Mouse (Mus musculus): ENCODE results near the gene Scamp3. TPM values are rescaled to one million over a fixed set of nuclear protein-coding genes. Genes with fewer than 3 reads are reported as not detected.
A peak's percentile ranks its signal among the peaks of the same experiment; 100 is the strongest.

Gene Scamp3
- polyA plus RNA-seq, 1 experiment from 2014 or later, result 116 TPM

DNA sequence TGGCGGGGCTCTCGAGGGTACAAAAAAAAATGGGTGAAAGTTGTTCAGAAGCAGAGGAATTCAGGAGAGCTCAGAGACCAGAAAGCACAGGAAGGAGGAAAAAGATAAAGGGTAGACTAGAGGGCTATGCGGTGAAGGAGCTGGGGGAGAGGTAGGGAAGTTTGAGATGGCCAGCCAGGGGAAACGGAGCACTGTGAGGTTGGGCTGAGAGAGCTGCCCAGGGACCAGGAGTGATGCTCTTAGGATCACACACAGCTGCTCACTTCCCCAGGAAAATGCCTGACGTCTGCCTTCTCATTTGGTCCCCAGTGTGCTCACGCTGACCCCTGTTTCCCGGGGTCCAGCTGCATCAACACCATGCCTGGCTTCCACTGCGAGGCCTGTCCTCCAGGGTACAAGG, 42.3 kb downstream of the Scamp3 start:
- Histone ChIP-seq H3K27ac (peak overlapping the region; percentile 62), H3K9me3 (no peaks in the 10 kb centered on the region), H3K36me3 (peaks cover 48% of the 10 kb centered on the region), H3K4me1 (replicated peaks) (peaks cover 82% of the 10 kb centered on the region), H3K9ac (replicated peaks) (peak overlapping the region; percentile 48; the same call in 1 of the 2 replicates), H3K4me2 (replicated peaks) (no peak overlapping the region), H3K4me3 (replicated peaks) (no peak overlapping the region), H3K27me3 (no peaks in the 10 kb centered on the region)
- WGBS, result 48% methylated on average over 8 of the region's 8 CpGs
- ATAC-seq, result no peak

DNA sequence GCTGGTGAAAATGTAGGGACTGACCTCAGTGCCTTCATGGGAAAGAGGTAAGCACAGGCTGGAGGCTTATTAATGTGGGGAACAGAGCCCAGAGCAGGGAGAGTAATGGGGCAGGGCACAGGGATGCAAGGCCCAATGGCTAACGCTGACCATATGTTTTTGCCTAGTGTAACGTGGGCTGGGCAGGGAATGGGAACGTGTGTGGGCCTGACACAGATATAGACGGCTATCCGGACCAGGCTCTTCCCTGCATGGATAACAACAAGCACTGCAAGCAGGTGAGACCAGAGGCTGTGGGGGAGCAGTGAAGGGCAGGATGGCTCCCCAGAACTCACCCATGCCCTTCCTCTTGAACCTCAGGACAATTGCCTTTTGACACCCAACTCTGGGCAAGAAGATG, 43.9 kb downstream of the Scamp3 start:
- H3K9ac ChIP-seq (replicated peaks), result 0 out of 2 replicates have a peak overlapping the region, but pooled peaks have one; percentile 0
- H3K27ac ChIP-seq, result peak overlapping the region; percentile 48; the same call in 1 of the 2 replicates
- no peak overlapping the region for H3K4me3 ChIP-seq (replicated peaks)
- no peak overlapping the region for H3K4me2 ChIP-seq (replicated peaks)
- H3K9me3 ChIP-seq, result no peaks in the 10 kb centered on the region
- ATAC-seq, result no peak
- peaks cover 48% of the 10 kb centered on the region for H3K36me3 ChIP-seq
- H3K4me1 ChIP-seq (replicated peaks), result peaks cover 82% of the 10 kb centered on the region
- 65% methylated on average over 5 of the region's 5 CpGs for WGBS
- H3K27me3 ChIP-seq, result no peaks in the 10 kb centered on the region

DNA sequence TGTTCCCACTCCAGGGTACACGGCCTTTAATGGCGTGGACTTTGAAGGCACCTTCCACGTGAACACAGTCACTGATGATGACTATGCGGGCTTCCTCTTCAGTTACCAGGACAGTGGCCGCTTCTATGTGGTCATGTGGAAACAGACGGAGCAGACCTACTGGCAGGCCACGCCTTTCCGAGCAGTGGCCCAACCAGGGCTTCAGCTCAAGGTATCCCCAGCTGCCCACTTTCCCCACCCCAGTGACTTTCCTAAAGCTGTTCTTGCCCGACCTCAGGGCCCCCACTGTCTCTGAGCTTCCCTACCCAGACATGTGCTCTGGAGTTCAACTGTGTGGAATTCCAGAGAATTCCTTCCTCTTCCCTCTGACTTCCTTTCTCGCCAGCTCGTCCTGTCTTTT, 47.5 kb downstream of the Scamp3 start:
- Histone ChIP-seq H3K9me3 (no peaks in the 10 kb centered on the region), H3K4me3 (replicated peaks) (peak overlapping the region; percentile 68), H3K4me1 (replicated peaks) (peaks cover 79% of the 10 kb centered on the region), H3K4me2 (replicated peaks) (peak overlapping the region; percentile 83), H3K27me3 (no peaks in the 10 kb centered on the region), H3K36me3 (peaks cover 35% of the 10 kb centered on the region), H3K9ac (replicated peaks) (peak overlapping the region; percentile 85), H3K27ac (peak overlapping the region; percentile 97)
- ATAC-seq, result no peak
- 21% methylated on average over 11 of the region's 11 CpGs for WGBS

DNA sequence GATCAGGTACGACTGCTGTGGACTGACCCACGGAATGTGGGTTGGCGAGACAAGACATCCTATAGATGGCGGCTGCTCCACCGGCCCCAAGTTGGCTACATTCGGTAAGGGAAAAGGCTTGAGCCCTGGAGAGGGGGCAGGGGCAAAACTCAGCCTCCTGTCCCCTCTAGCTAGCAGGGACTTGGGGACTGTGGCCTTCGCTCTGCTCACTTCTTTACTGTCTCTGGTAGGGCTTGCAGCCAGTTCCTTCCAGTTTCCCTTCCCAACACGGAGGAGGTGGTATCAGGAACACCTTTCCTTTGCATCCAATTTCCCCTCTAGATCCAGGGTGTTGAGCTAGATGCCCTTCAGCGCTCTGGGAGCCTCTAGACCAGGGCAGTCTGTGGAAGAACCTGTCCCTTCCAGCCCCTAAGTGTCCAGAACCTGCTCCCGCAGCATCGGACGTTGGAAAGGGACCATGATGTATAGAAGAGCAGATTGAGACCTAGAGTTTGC, 48.1 kb downstream of the Scamp3 start:
- H3K4me2 ChIP-seq (replicated peaks), result peak overlapping the region; percentile 83
- no peak for ATAC-seq
- H3K4me1 ChIP-seq (replicated peaks), result peaks cover 76% of the 10 kb centered on the region

DNA sequence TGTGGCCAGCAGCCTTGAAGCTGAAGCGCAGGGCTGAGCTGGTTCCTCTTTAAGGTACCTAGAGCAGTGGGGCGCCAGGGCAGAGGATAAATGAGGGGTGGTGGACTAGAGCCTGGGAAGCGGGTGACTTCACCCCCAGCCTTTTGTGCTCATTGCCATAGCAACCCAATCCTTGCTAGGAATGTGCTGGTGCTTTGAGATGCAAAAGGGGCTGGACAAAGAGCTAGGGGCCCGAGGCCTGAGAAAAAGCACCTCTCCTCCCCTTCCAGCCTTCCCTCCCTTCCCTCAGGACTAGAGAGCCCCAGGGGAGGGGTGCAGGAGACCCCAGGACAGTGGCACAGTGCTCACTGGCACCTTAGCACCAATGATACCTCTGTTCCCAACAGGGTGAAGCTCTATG, 48.6 kb downstream of the Scamp3 start:
- peaks cover 28% of the 10 kb centered on the region for H3K36me3 ChIP-seq
- no peaks in the 10 kb centered on the region for H3K27me3 ChIP-seq
- 4% methylated on average over 4 of the region's 4 CpGs for WGBS
- peak overlapping the region; percentile 85 for H3K9ac ChIP-seq (replicated peaks)
- ATAC-seq, result peak; percentile 68
- H3K9me3 ChIP-seq, result no peaks in the 10 kb centered on the region
- peak overlapping the region; percentile 83 for H3K4me2 ChIP-seq (replicated peaks)
- H3K27ac ChIP-seq, result peak overlapping the region; percentile 97
- peak overlapping the region; percentile 68 for H3K4me3 ChIP-seq (replicated peaks)
- peaks cover 74% of the 10 kb centered on the region for H3K4me1 ChIP-seq (replicated peaks)

More for the DNA sequence above, 48.1 kb downstream of the Scamp3 start:
- H3K27ac ChIP-seq, result peak overlapping the region; percentile 97
- H3K9ac ChIP-seq (replicated peaks), result peak overlapping the region; percentile 85
- H3K36me3 ChIP-seq, result peaks cover 30% of the 10 kb centered on the region
- 8% methylated on average over 12 of the region's 12 CpGs for WGBS
- no peaks in the 10 kb centered on the region for H3K27me3 ChIP-seq
- H3K4me3 ChIP-seq (replicated peaks), result peak overlapping the region; percentile 68
- no peaks in the 10 kb centered on the region for H3K9me3 ChIP-seq

DNA sequence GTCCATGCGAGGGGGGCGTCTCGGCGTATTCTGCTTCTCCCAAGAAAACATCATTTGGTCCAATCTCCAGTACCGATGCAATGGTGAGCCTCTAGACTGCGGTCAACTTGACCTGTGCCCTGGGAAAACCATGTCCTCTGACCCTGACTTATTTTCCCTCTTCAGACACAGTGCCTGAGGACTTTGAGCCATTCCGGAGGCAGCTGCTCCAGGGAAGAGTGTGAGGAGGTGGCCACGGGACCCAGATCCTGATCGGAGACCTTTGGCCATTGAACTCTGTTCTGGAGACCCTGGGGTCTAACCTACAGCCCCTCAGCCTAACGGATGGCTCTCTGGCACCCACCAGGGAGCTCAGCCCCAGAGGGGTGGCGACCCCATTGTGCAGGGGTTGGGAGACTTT, 49.1 kb downstream of the Scamp3 start:
- peak overlapping the region; percentile 83 for H3K4me2 ChIP-seq (replicated peaks)
- no peak for ATAC-seq
- peak overlapping the region; percentile 85 for H3K9ac ChIP-seq (replicated peaks)
- no peaks in the 10 kb centered on the region for H3K27me3 ChIP-seq
- peaks cover 70% of the 10 kb centered on the region for H3K4me1 ChIP-seq (replicated peaks)
- 3% methylated on average over 11 of the region's 11 CpGs for WGBS
- peaks cover 23% of the 10 kb centered on the region for H3K36me3 ChIP-seq
- H3K4me3 ChIP-seq (replicated peaks), result peak overlapping the region; percentile 68
- H3K9me3 ChIP-seq, result no peaks in the 10 kb centered on the region
- H3K27ac ChIP-seq, result peak overlapping the region; percentile 97

DNA sequence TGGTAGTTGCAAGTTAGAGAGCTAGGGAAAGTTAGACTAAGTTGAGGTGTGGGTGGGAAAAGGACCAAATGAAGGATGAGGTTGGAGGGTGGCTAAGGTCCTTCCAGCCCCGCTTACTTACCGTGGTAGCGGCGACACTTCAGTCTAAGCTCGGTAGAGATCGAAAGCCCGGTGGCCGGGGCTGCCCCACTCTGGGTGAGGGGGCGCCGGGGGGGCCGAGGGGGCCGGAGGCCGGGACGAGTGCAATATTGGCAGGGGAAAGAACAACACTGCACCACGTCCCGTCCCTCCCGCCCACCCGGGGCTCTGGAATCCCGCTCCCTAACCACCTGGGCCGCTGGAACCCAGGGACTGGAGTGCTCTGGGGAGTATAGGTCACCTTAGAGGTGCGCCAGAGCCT, 49.6 kb downstream of the Scamp3 start, which contains the start of gene Mtx1:
TSS of gene Mtx1 (minus strand) at position 189 of the 400 bp plus-strand sequence.
- WGBS, result 2% methylated on average over 21 of the region's 21 CpGs
- no peak for ATAC-seq
- H3K27me3 ChIP-seq, result no peaks in the 10 kb centered on the region
- peak within 1 kb of the TSS; percentile 85 for H3K9ac ChIP-seq (replicated peaks)
- H3K27ac ChIP-seq, result peak within 1 kb of the TSS; percentile 97
- H3K9me3 ChIP-seq, result no peaks in the 10 kb centered on the region
- peak within 1 kb of the TSS; percentile 68 for H3K4me3 ChIP-seq (replicated peaks)
- H3K36me3 ChIP-seq, result peaks cover 19% of the 10 kb centered on the region
- peaks cover 70% of the 10 kb centered on the region for H3K4me1 ChIP-seq (replicated peaks)
- peak within 1 kb of the TSS; percentile 83 for H3K4me2 ChIP-seq (replicated peaks)

DNA sequence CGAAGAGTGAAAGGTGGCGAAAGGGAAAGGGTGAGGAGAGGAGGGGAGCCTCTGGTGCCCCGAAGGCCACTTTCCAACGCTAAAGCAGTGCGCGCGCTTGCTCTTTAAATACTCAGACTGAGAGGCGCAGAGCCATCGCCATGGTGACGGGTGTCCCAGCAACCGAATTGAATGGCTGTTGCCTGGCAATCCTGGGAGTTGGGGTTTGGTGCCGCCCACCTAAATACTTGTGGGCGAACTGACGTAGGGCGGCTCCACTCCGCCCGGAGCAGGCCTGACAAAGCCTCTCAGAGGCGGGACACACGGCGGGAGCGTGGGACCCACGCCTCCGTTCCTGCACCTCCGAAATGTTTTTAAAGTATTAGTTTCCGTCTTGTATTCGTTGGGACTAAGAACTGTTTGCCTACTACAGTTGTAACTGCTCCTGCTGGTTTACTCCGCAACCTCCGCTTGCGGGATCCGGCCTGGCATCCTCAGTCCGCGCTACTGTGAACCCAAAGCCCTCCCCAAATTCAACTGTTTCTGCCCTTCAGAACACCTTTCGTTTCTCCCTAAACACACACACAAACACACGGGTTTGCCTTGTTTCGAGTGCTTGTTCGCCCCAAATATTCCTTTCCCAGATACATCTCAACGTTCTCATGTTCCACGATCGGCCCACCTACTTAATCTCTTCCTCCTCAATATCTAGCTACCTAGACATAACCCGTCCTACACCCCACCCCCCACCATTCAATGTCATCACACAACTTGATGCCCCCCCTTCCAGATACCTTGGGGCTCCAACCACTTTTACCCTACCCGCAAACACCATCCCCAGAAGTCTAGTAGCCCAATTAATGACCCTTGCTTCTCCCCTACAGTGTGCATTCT, 50.3 kb downstream of the Scamp3 start:
- Histone ChIP-seq H3K4me1 (replicated peaks) (peaks cover 69% of the 10 kb centered on the region), H3K9me3 (no peaks in the 10 kb centered on the region), H3K27ac (peak overlapping the region; percentile 97), H3K4me3 (replicated peaks) (peak overlapping the region; percentile 68), H3K36me3 (peaks cover 19% of the 10 kb centered on the region), H3K4me2 (replicated peaks) (peak overlapping the region; percentile 83), H3K9ac (replicated peaks) (peak overlapping the region; percentile 85), H3K27me3 (no peaks in the 10 kb centered on the region)
- ATAC-seq, result peak; percentile 79
- WGBS, result 1% methylated on average over 41 of the region's 41 CpGs

DNA sequence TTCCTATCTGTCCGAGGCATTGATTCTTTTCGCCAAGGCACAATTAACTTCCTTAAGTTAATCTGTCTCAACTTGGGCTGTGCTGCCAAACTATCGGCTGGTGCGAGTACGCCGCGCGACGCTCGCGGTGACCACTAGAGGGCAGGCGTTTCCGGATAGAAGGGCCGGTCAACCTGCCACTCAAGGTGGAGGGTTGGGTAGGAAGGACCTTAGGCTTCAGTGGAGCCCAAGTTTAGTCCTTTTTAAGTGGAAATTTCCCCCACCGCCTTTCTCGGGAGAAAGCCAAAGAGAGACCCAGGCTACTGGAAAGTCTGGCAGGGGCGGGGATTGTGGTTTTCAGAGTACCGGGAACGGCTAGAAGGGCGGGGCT, 50.9 kb downstream of the Scamp3 start:
- Histone ChIP-seq H3K4me3 (replicated peaks) (peak overlapping the region; percentile 68), H3K4me2 (replicated peaks) (peak overlapping the region; percentile 83), H3K36me3 (peaks cover 19% of the 10 kb centered on the region), H3K9me3 (no peaks in the 10 kb centered on the region), H3K27me3 (no peaks in the 10 kb centered on the region), H3K9ac (replicated peaks) (peak overlapping the region; percentile 46), H3K27ac (peak overlapping the region; percentile 97), H3K4me1 (replicated peaks) (peaks cover 62% of the 10 kb centered on the region)
- peak; percentile 9; the same call in 1 of the 2 replicates for ATAC-seq
- WGBS, result under 1% methylated on average over 20 of the region's 20 CpGs

DNA sequence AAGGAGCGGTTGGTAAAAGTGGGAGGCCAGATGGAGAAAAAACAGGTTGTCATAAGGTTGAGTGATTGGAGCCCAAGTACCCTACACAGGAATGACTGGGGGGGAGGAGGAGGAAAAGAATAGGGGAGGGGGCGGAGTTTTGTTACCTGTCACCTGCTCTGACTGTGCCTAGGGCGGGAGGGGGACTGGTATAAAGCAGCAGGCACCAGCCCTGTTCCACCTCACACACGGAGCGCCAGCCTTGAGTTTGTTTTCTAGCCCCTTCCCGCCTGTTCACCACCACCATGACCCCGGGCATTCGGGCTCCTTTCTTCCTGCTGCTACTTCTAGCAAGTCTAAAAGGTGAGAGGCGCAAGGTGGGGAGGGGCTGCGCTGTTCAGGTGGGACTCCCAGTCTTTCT, 51.6 kb downstream of the Scamp3 start, which contains the start of gene Muc1:
TSS of gene Muc1 (plus strand) at position 222 of the 400 bp plus-strand sequence.
- Histone ChIP-seq H3K9ac (replicated peaks) (peak within 1 kb of the TSS; percentile 85), H3K4me3 (replicated peaks) (peak within 1 kb of the TSS; percentile 68), H3K4me1 (replicated peaks) (peaks cover 56% of the 10 kb centered on the region), H3K36me3 (peaks cover 19% of the 10 kb centered on the region), H3K27ac (peak within 1 kb of the TSS; percentile 97), H3K27me3 (no peaks in the 10 kb centered on the region), H3K9me3 (no peaks in the 10 kb centered on the region), H3K4me2 (replicated peaks) (peak within 1 kb of the TSS; percentile 83)
- 40% methylated on average over 10 of the region's 10 CpGs for WGBS
- ATAC-seq, result no peak

DNA sequence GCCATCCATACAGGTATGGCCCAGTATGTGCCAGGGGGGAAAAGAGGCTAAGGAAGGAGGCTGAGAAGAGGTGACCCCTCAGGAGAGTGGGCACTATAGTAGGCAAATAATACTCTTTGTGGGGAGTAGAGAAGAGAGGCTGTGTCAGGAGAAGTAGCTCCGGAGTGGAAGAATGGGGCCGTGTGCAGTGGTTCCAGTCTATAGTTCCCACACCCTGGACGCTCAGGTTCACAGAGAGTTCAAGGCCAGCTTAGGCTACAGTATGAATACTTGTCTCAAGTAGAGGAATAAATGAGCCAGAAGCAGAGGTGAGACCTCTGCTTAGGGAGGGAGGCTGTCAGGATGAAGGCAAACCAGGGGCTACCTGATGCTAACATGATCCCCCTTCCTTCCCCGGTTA, 52.0 kb downstream of the Scamp3 start:
- 56% methylated on average over 4 of the region's 4 CpGs for WGBS
- Histone ChIP-seq H3K36me3 (peaks cover 19% of the 10 kb centered on the region), H3K4me2 (replicated peaks) (peak overlapping the region; percentile 83; the same call in 1 of the 2 replicates), H3K9me3 (no peaks in the 10 kb centered on the region), H3K27ac (no peak overlapping the region), H3K4me1 (replicated peaks) (peaks cover 51% of the 10 kb centered on the region), H3K4me3 (replicated peaks) (no peak overlapping the region), H3K9ac (replicated peaks) (no peak overlapping the region), H3K27me3 (no peaks in the 10 kb centered on the region)
- no peak for ATAC-seq

DNA sequence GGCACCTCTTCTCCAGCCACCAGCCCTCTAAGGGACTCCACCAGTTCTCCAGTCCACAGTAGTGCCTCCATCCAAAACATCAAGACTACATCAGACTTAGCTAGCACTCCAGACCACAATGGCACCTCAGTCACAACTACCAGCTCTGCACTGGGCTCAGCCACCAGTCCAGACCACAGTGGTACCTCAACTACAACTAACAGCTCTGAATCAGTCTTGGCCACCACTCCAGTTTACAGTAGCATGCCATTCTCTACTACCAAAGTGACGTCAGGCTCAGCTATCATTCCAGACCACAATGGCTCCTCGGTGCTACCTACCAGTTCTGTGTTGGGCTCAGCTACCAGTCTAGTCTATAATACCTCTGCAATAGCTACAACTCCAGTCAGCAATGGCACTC, 53.3 kb downstream of the Scamp3 start:
- Histone ChIP-seq H3K27ac (no peak overlapping the region), H3K4me1 (replicated peaks) (peaks cover 38% of the 10 kb centered on the region), H3K27me3 (no peaks in the 10 kb centered on the region), H3K9ac (replicated peaks) (no peak overlapping the region), H3K4me3 (replicated peaks) (no peak overlapping the region), H3K36me3 (peaks cover 31% of the 10 kb centered on the region), H3K9me3 (no peaks in the 10 kb centered on the region), H3K4me2 (replicated peaks) (no peak overlapping the region)
- WGBS, result 93% methylated on average over 2 of the region's 2 CpGs
- ATAC-seq, result no peak

All from midbrain, embryonic 13.5 days (tissue).